Mouse (Mus musculus): Measurements from ENCODE around the gene Oprm1.

The Oprm1 gene

GRCm38 (mm10) chr10:7047919-7048291 lies 289.6 kb downstream of the Oprm1 start:
- no peak for DNase-seq

GRCm38 (mm10) chr10:7049901-7050300 lies 291.6 kb downstream of the Oprm1 start:
- DNase-seq, result no peak

GRCm38 (mm10) chr10:7052315-7053017 lies 294.2 kb downstream of the Oprm1 start, which contains the start of gene Ipcef1:
Ipcef1 (minus strand) TSS chr10:7052478.
- DNase-seq, result no peak

GRCm38 (mm10) chr10:7054560-7055205 lies 296.4 kb downstream of the Oprm1 start:
- DNase-seq, result no peak

GRCm38 (mm10) chr10:7057546-7057945 lies 299.2 kb downstream of the Oprm1 start:
- no peak for DNase-seq

- no peak for DNase-seq
These were observed 302.0 kb downstream of the Oprm1 start for GRCm38 (mm10) chr10:7060326-7060725.

- no peak for DNase-seq
These were observed 304.7 kb downstream of the Oprm1 start for GRCm38 (mm10) chr10:7062993-7063392.

GRCm38 (mm10) chr10:7063752-7064457 lies 305.6 kb downstream of the Oprm1 start:
- peak in 1 of 2 experiments; percentile 20 for DNase-seq

GRCm38 (mm10) chr10:7068608-7069007 lies 310.3 kb downstream of the Oprm1 start:
- peak in 1 of 2 experiments; percentile 31 for DNase-seq

- no peak for DNase-seq
These were observed 310.8 kb downstream of the Oprm1 start for GRCm38 (mm10) chr10:7069090-7069489.

GRCm38 (mm10) chr10:7070100-7070835 lies 312.0 kb downstream of the Oprm1 start:
- no peak for DNase-seq

- no peak for DNase-seq
These were observed 312.6 kb downstream of the Oprm1 start for GRCm38 (mm10) chr10:7070924-7071323.

- no peak for DNase-seq
These were observed 315.9 kb downstream of the Oprm1 start for GRCm38 (mm10) chr10:7074231-7074630.

- DNase-seq, result peak; percentile 32 to 43
These were observed 317.4 kb downstream of the Oprm1 start for GRCm38 (mm10) chr10:7075661-7076060.

GRCm38 (mm10) chr10:7076201-7076600 lies 317.9 kb downstream of the Oprm1 start:
- DNase-seq, result peak; percentile 88 to 93

- peak; percentile 72 to 82 for DNase-seq
These were observed 318.4 kb downstream of the Oprm1 start for GRCm38 (mm10) chr10:7076662-7077211.

GRCm38 (mm10) chr10:7077389-7077808 lies 319.1 kb downstream of the Oprm1 start:
- peak; percentile 78 to 85 for DNase-seq

GRCm38 (mm10) chr10:7077971-7078370 lies 319.7 kb downstream of the Oprm1 start:
- DNase-seq, result peak; percentile 49
